In the genomic region with DNA sequence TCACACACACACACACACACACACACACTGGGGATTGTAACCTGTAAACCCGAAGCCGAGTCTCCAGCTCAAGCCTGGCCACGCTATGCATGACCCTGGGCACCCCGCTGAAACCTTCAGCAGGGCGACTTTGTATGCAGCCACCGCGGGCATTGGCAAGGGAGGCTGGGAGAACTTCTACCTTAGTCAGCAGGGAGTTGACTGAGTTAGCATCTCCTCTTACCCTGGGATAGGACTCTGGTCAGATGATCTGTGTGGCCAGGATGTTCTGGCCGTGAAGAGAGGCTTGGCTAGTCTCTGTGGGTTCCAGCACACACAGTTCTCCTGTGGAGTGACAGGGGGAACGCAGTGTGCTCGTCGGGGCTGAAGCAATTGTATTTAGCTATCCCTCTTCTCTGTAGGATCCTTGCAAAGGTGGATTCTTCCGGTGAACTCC, we compare ENCODE assay signal across 8 mouse cellular contexts. TPM values are rescaled to one million over a fixed set of nuclear protein-coding genes. Genes with fewer than 3 reads are reported as not detected.
DNase-seq lines count a peak whose midpoint lies in the region; ATAC-seq and TF ChIP-seq lines count a peak whose summit lies in the region.

No protein-coding gene starts in this region.

- H3K9ac ChIP-seq in forebrain, postnatal 0 days, result no peak overlapping the region
- H3K9ac ChIP-seq in hindbrain, embryonic 12.5 days, result no peak overlapping the region
- H3K9ac ChIP-seq in limb, embryonic 13.5 days, result peak overlapping the region; percentile 39
- 0 out of 2 replicates have a peak overlapping the region, but pooled peaks have one; percentile 12 for H3K9ac ChIP-seq in midbrain, embryonic 14.5 days (replicated peaks; ENCODE audit: low read length)

- no peaks in the 10 kb centered on the region for H3K27me3 ChIP-seq in forebrain, postnatal 0 days (ENCODE audit: insufficient read depth, low read length)
- H3K27me3 ChIP-seq in hindbrain, embryonic 12.5 days, result peaks cover 13% of the 10 kb centered on the region; the same call in 1 of the 2 replicates
- no peaks in the 10 kb centered on the region for H3K27me3 ChIP-seq in limb, embryonic 13.5 days
- no peaks in the 10 kb centered on the region for H3K27me3 ChIP-seq in midbrain, embryonic 14.5 days (ENCODE audit: control insufficient read depth, insufficient read depth, low read length)

- peak overlapping the region; percentile 18 for H3K4me3 ChIP-seq in forebrain, postnatal 0 days (ENCODE audit: low read depth, low read length)
- H3K4me3 ChIP-seq in hindbrain, embryonic 12.5 days, result peak overlapping the region; percentile 14
- H3K4me3 ChIP-seq in limb, embryonic 13.5 days, result peak overlapping the region; percentile 29
- no peak overlapping the region; the same call in 1 of the 2 replicates for H3K4me3 ChIP-seq in midbrain, embryonic 14.5 days (replicated peaks; ENCODE audit: low read depth, low read length)

- H3K4me1 ChIP-seq in forebrain, postnatal 0 days (ENCODE audit: insufficient read depth), result peaks cover 8% of the 10 kb centered on the region; the same call in 1 of the 2 replicates
- H3K4me1 ChIP-seq in hindbrain, embryonic 12.5 days, result peaks cover 40% of the 10 kb centered on the region
- peaks cover 47% of the 10 kb centered on the region for H3K4me1 ChIP-seq in limb, embryonic 13.5 days
- H3K4me1 ChIP-seq in midbrain, embryonic 14.5 days (ENCODE audit: control insufficient read depth, insufficient read depth, low read length), result peaks cover 21% of the 10 kb centered on the region

- no peaks in the 10 kb centered on the region for H3K36me3 ChIP-seq in forebrain, postnatal 0 days (ENCODE audit: insufficient read depth)
- 0 out of 2 replicates have a peak, but pooled peaks cover 5% of the 10 kb centered on the region for H3K36me3 ChIP-seq in hindbrain, embryonic 12.5 days
- 0 out of 2 replicates have a peak, but pooled peaks cover 10% of the 10 kb centered on the region for H3K36me3 ChIP-seq in limb, embryonic 13.5 days
- H3K36me3 ChIP-seq in midbrain, embryonic 14.5 days (ENCODE audit: control insufficient read depth, insufficient read depth, low read length), result no peaks in the 10 kb centered on the region

- no peak for DNase-seq in frontal cortex, adult 2 months (ENCODE audit: extremely low spot score in 1 of 2, low spot score in 1 of 2)
- DNase-seq in cerebellum, adult 9-10 months, result peak; percentile 11
- DNase-seq in forebrain, postnatal 0 days, result peak; percentile 24
- no peak for DNase-seq in midbrain, embryonic 14.5 days
- no peak for DNase-seq in spleen, postnatal 36 days (ENCODE audit: low spot score in 2 of 2)

- WGBS in forebrain, postnatal 0 days, result 5% methylated on average over 12 of the region's 12 CpGs
- 1% methylated on average over 12 of the region's 12 CpGs for WGBS in hindbrain, embryonic 12.5 days
- WGBS in limb, embryonic 13.5 days, result 3% methylated on average over 12 of the region's 12 CpGs
- WGBS in midbrain, embryonic 14.5 days, result 2% methylated on average over 12 of the region's 12 CpGs

- no peak overlapping the region for H3K27ac ChIP-seq in forebrain, postnatal 0 days (ENCODE audit: low read depth, low read length)
- no peak overlapping the region for H3K27ac ChIP-seq in hindbrain, embryonic 12.5 days
- no peak overlapping the region; the same call in 1 of the 2 replicates for H3K27ac ChIP-seq in limb, embryonic 13.5 days
- H3K27ac ChIP-seq in midbrain, embryonic 14.5 days (replicated peaks; ENCODE audit: low read depth, low read length), result no peak overlapping the region

- H3K4me2 ChIP-seq in forebrain, postnatal 0 days (ENCODE audit: low read depth), result peak overlapping the region; percentile 44
- H3K4me2 ChIP-seq in hindbrain, embryonic 12.5 days (replicated peaks), result peak overlapping the region; percentile 46
- peak overlapping the region; percentile 63 for H3K4me2 ChIP-seq in limb, embryonic 13.5 days (replicated peaks)
- H3K4me2 ChIP-seq in midbrain, embryonic 14.5 days (ENCODE audit: low read length), result peak overlapping the region; percentile 47

- H3K9me3 ChIP-seq in forebrain, postnatal 0 days (ENCODE audit: low read length), result no peaks in the 10 kb centered on the region
- H3K9me3 ChIP-seq in hindbrain, embryonic 12.5 days (replicated peaks), result no peaks in the 10 kb centered on the region
- no peaks in the 10 kb centered on the region for H3K9me3 ChIP-seq in limb, embryonic 13.5 days
- H3K9me3 ChIP-seq in midbrain, embryonic 14.5 days (ENCODE audit: control insufficient read depth, low read length), result no peaks in the 10 kb centered on the region

- TF ChIP-seq CTCF in forebrain, postnatal 0 days (IDR thresholded peaks at IDR 0.05; ENCODE audit: low read depth), result no peak

- ATAC-seq in frontal cortex, adult (ENCODE audit: low TSS enrichment), result peak; percentile 66
- ATAC-seq in forebrain, postnatal 0 days, result peak; percentile 34; the same call in 1 of the 2 replicates
- ATAC-seq in hindbrain, embryonic 12.5 days (ENCODE audit: low FRiP score), result peak; percentile 47; the same call in 1 of the 2 replicates
- ATAC-seq in limb, embryonic 13.5 days (ENCODE audit: low FRiP score, low read depth), result no peak
- ATAC-seq in midbrain, embryonic 14.5 days (ENCODE audit: low FRiP score, low TSS enrichment), result no peak

RNA-seq across cellular contexts. Expression of gene Map2k6, which starts 49.8 kb away (rescaled TPM):
- 10.7 TPM in 2 replicates for polyA plus RNA-seq in frontal cortex, adult 2 months (2012; rRNA removed)
- 25.5 and 25.9 TPM in 2 replicates for total RNA-seq in forebrain, postnatal 0 days (2014; rRNA removed)
- 19.2 and 21.3 TPM in 2 replicates for polyA plus RNA-seq in forebrain, postnatal 0 days (2015; fragmentation: Nextera tagmentation; extraction: Ambion mirVana)
- 27.8 and 34.4 TPM in 2 replicates for polyA plus RNA-seq in hindbrain, embryonic 12.5 days (2016; fragmentation: Nextera tagmentation; extraction: Ambion mirVana)
- 34.3 and 34.6 TPM in 2 replicates for polyA plus RNA-seq in limb, embryonic 13.5 days (2015; fragmentation: Nextera tagmentation; extraction: Ambion mirVana)
- 19.3 and 26.2 TPM in 2 replicates for polyA plus RNA-seq in midbrain, embryonic 14.5 days (2014; fragmentation: Nextera tagmentation; extraction: Ambion mirVana)

Comparison
In these comparisons a context has a peak if more than half of its experiments do, and no peak if none do; other contexts are left out.
1. ATAC-seq: peak in frontal cortex, adult (single experiment), forebrain, postnatal 0 days (single experiment) and hindbrain, embryonic 12.5 days (single experiment); none in limb, embryonic 13.5 days (single experiment) and midbrain, embryonic 14.5 days (single experiment).
2. DNase-seq: peak in cerebellum, adult 9-10 months (single experiment) and forebrain, postnatal 0 days (single experiment); none in frontal cortex, adult 2 months (0 of 2), midbrain, embryonic 14.5 days (single experiment) and spleen, postnatal 36 days (0 of 2).
3. H3K9ac ChIP-seq: peak in limb, embryonic 13.5 days (single experiment) and midbrain, embryonic 14.5 days (single experiment); none in forebrain, postnatal 0 days (single experiment) and hindbrain, embryonic 12.5 days (single experiment).
4. Peak in every context shown above with its lines, with median percentiles within 50 percentile points of each other: H3K4me2 ChIP-seq.